Mouse (Mus musculus) lung, embryonic 16.5 days (tissue): Measurements from ENCODE around the gene Prss32. TPM values are rescaled to one million over a fixed set of nuclear protein-coding genes. Genes with fewer than 3 reads are reported as not detected.

Experiments
- ATAC-seq: fragments of 200-750 bp; cut with Nextera tagmentation; 2 replicates; pipeline ENCODE4 v1.8.0; 2017; ENCODE audit warnings: low read depth, mild to moderate bottlenecking, moderate library complexity
- H3K27ac ChIP-seq: fragments of 300-500 bp; sonication (generic); 2 replicates; pipeline ENCODE4 v1.5.1; 2014; ENCODE audit warnings: mild to moderate bottlenecking, control low read depth, low read length
- H3K27me3 ChIP-seq: fragments of 300-500 bp; sonication (generic); 2 replicates; pipeline ENCODE4 v1.6.1; 2014; ENCODE audit warnings: low read depth, low read length, mixed read lengths; ENCODE audit not compliant: control insufficient read depth, insufficient read depth
- H3K36me3 ChIP-seq: fragments of 300-500 bp; sonication (generic); 2 replicates; pipeline ENCODE4 v1.6.1; 2014; ENCODE audit warnings: low read length; ENCODE audit not compliant: control insufficient read depth, insufficient read depth
- H3K4me1 ChIP-seq: fragments of 300-500 bp; sonication (generic); replicated peaks from 2 replicates; pipeline ENCODE4 v1.6.1; 2014; ENCODE audit warnings: low read length, mixed read lengths; ENCODE audit not compliant: control insufficient read depth, insufficient read depth
- H3K4me2 ChIP-seq: fragments of 300-500 bp; sonication (generic); 2 replicates; pipeline ENCODE4 v1.6.1; 2014; ENCODE audit warnings: low read depth, low read length, control low read depth
- H3K4me3 ChIP-seq: fragments of 300-500 bp; sonication (generic); 2 replicates; pipeline ENCODE4 v1.5.1; 2014; ENCODE audit warnings: mild to moderate bottlenecking, low read length, control low read depth
- H3K9ac ChIP-seq: fragments of 300-500 bp; sonication (generic); 2 replicates; pipeline ENCODE4 v1.6.1; 2014; ENCODE audit warnings: low read length, control low read depth
- H3K9me3 ChIP-seq: fragments of 300-500 bp; sonication (generic); 2 replicates; pipeline ENCODE4 v1.6.1; 2016; ENCODE audit warnings: low read length; ENCODE audit not compliant: control insufficient read depth
- WGBS: fragments of 180-500 bp; shearing (Covaris S2); extraction: QIAGEN DNeasy Blood & Tissue Kit; methylation state at CpG from one replicate; pipeline ENCODE4 v1.1.7; 2014; 5-methylcytosine and 5-hydroxymethylcytosine counted together
- polyA plus RNA-seq: library from polyadenylated mRNA; unstranded; fragments of >200 nt; fragmentation: Nextera tagmentation; extraction: Ambion mirVana; gene quantifications from 2 replicates; pipeline ENCODE4 v1.2.1, GENCODE M21; 2015

Gene Prss32
- polyA plus RNA-seq = 0.41 TPM in 1 of 2 replicates, not detected in the other

- H3K27me3 ChIP-seq = no peaks in the 10 kb centered on the region
- no peak within 1 kb of the TSS for H3K4me3 ChIP-seq
- 12% methylated on average over 19 of the region's 19 CpGs for WGBS
- H3K27ac ChIP-seq = no peak within 1 kb of the TSS
- H3K9ac ChIP-seq = no peak within 1 kb of the TSS
- H3K36me3 ChIP-seq = no peaks in the 10 kb centered on the region
- H3K4me2 ChIP-seq = peak within 1 kb of the TSS; percentile 35
- peak; percentile 49; the same call in 1 of the 2 replicates for ATAC-seq
- H3K4me1 ChIP-seq = no peaks in the 10 kb centered on the region
- H3K9me3 ChIP-seq = no peaks in the 10 kb centered on the region
These were observed at the start of gene Prss32, which contains the start of gene Prss41 for GRCm38 (mm10) chr17:23843812-23844273. Gene Prss32 (plus strand): TSS chr17:23843855. Gene Prss41 (minus strand): TSS chr17:23844172.

GRCm38 (mm10) chr17:23795323-23795722 is 48.3 kb upstream of the Prss32 start:
- Histone ChIP-seq H3K4me3 (no peak overlapping the region), H3K9ac (no peak overlapping the region), H3K27ac (no peak overlapping the region), H3K4me1 (peaks cover 6% of the 10 kb centered on the region), H3K9me3 (no peaks in the 10 kb centered on the region), H3K4me2 (no peak overlapping the region), H3K27me3 (no peaks in the 10 kb centered on the region), H3K36me3 (no peaks in the 10 kb centered on the region)
- WGBS = 86% methylated on average over 8 of the region's 8 CpGs
- ATAC-seq = no peak

DNA sequence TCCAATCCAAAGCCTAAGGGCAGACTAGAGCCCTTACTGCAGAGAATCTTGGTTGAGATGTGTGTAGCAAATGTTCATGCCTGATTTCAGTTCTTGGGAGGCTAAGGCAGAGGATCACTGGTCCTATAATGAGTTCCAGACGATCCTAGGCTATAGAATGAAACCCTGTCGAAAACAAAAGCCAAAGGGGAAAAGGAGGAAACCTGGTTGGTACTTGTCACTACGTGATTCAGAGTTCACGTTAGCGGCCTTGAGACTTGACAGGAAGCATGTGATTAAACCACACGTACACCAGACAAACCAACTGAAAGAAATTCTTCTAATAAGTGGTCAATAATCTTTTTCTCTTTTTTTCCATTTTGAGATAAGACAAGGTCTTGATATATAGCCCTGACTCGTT is 46.3 kb upstream of the Prss32 start:
- Histone ChIP-seq H3K9me3 (no peaks in the 10 kb centered on the region), H3K4me2 (no peak overlapping the region), H3K4me3 (no peak overlapping the region), H3K27ac (no peak overlapping the region), H3K36me3 (no peaks in the 10 kb centered on the region), H3K9ac (no peak overlapping the region), H3K4me1 (no peaks in the 10 kb centered on the region), H3K27me3 (no peaks in the 10 kb centered on the region)
- 69% methylated on average over 7 of the region's 7 CpGs for WGBS
- no peak for ATAC-seq

DNA sequence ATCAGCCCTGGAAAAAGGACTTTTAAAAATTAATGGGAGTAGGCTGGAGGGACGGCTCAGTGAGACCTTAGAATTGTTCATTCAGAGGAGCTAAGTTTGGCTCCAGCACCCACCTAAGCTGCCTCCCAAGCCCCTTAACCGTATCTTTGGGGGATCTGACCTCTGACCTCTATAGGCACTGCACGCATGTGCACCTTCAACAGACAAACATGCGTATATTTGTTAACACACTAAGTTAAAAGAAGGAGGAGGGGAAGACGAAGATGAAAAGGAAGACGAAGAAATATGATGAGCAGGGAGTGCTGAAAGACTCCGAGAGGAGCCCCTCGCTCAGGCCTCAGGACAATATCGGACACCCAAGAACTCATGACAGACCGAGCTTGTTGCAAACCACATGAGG is 42.0 kb upstream of the Prss32 start:
- Histone ChIP-seq H3K4me1 (peaks cover 18% of the 10 kb centered on the region), H3K27ac (no peak overlapping the region), H3K9ac (no peak overlapping the region), H3K9me3 (no peaks in the 10 kb centered on the region), H3K27me3 (no peaks in the 10 kb centered on the region), H3K4me2 (no peak overlapping the region), H3K4me3 (no peak overlapping the region), H3K36me3 (no peaks in the 10 kb centered on the region)
- ATAC-seq = no peak
- WGBS = 93% methylated on average over 10 of the region's 10 CpGs

DNA sequence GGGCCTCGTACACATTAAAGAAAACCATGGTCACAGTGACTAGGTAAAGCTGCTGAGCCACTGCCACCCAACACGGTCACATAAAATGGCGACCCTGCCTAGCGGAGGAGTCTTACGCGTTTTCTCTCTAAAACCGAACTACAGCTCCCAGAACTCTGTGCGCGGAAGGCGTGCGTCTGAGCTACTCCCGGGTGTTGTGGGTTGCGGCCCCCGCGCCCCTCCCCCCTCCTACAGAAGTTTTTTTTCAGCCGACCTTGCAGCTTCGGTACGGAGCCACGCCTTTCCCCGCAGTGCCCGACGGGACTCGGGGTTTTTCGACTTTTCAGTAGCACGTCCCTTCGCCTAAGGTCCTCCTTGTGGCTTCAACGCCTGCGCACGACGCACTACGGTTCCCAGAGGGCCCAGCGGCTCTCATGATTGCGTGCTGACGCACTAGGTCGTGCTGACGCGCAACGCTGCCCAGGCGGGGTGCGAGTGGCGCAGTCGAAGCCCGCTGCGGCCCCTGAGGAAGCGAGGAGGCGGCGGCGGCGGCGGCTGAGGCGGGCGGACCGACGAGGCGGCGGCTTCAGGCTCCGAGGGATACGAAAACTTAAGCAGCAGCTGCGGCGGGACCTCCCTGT is 40.8 kb upstream of the Prss32 start:
- H3K9ac ChIP-seq = peak overlapping the region; percentile 97
- H3K36me3 ChIP-seq = peaks cover under 1% of the 10 kb centered on the region; the same call in 1 of the 2 replicates
- WGBS = under 1% methylated on average over 56 of the region's 60 CpGs
- no peaks in the 10 kb centered on the region for H3K27me3 ChIP-seq
- peak overlapping the region; percentile 95 for H3K27ac ChIP-seq
- H3K4me3 ChIP-seq = peak overlapping the region; percentile 94
- peak; percentile 99 for ATAC-seq
- peak overlapping the region; percentile 61 for H3K4me2 ChIP-seq
- no peaks in the 10 kb centered on the region for H3K9me3 ChIP-seq
- peaks cover 23% of the 10 kb centered on the region for H3K4me1 ChIP-seq

- H3K9me3 ChIP-seq = no peaks in the 10 kb centered on the region
- H3K36me3 ChIP-seq = peaks cover 7% of the 10 kb centered on the region
- under 1% methylated on average over 53 of the region's 83 CpGs for WGBS
These were observed 40.2 kb upstream of the Prss32 start for GRCm38 (mm10) chr17:23803366-23804041.

DNA sequence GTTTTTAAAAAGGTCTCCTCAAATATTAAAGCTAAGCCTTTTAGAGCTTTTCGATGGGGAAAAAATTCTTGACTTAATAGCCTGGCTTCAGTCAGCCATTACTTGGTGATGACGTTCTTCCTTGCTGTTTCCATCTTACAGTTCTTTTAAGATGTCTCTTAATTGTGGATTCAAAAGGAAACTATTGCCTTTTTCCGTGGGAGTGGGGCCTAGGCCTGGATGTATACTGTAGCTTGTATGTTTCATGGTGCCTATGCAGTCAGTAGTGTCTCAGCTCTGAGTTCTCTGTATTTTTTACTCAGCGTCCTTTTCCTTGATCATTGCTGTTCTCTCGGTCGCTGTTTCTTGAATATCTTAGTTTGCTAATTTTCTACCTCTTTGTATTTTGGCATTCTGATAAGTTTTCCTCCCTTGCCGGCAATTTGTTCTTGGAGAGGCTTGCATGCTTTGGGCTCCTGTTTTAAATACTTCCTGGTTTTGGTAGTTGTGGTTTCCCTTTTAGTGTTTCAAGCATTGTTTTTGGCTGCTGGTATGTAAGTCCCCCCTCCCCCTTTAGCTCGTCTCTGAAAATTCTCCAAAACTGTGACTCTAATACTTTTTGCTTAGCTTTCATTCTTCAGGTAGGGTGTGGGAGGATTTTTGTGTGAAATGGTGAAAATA is 39.1 kb upstream of the Prss32 start:
- peaks cover 17% of the 10 kb centered on the region for H3K36me3 ChIP-seq
- peak overlapping the region; percentile 94 for H3K4me3 ChIP-seq
- under 1% methylated on average over 8 of the region's 8 CpGs for WGBS
- peak overlapping the region; percentile 97 for H3K9ac ChIP-seq
- H3K4me1 ChIP-seq = peaks cover 23% of the 10 kb centered on the region
- peak overlapping the region; percentile 88 for H3K4me2 ChIP-seq
- no peaks in the 10 kb centered on the region for H3K27me3 ChIP-seq
- ATAC-seq = no peak
- peak overlapping the region; percentile 95 for H3K27ac ChIP-seq
- no peaks in the 10 kb centered on the region for H3K9me3 ChIP-seq

More at GRCm38 (mm10) chr17:23803366-23804041, 40.2 kb upstream of the Prss32 start:
- Histone ChIP-seq H3K9ac (peak overlapping the region; percentile 97), H3K4me3 (peak overlapping the region; percentile 94), H3K27ac (peak overlapping the region; percentile 95), H3K4me1 (peaks cover 23% of the 10 kb centered on the region), H3K27me3 (no peaks in the 10 kb centered on the region), H3K4me2 (peak overlapping the region; percentile 88)
- ATAC-seq = peak; percentile 71

- H3K4me2 ChIP-seq = peak overlapping the region; percentile 38
- peak overlapping the region; percentile 24 for H3K4me3 ChIP-seq
- H3K9me3 ChIP-seq = no peaks in the 10 kb centered on the region
- H3K27me3 ChIP-seq = no peaks in the 10 kb centered on the region
- H3K4me1 ChIP-seq = peaks cover 23% of the 10 kb centered on the region
- peaks cover 31% of the 10 kb centered on the region for H3K36me3 ChIP-seq
- H3K9ac ChIP-seq = no peak overlapping the region
- H3K27ac ChIP-seq = no peak overlapping the region
- WGBS = 61% methylated on average over 25 of the region's 25 CpGs
- no peak for ATAC-seq
These were observed 36.8 kb upstream of the Prss32 start for GRCm38 (mm10) chr17:23806867-23807266.

- Histone ChIP-seq H3K27ac (no peak overlapping the region), H3K9ac (no peak overlapping the region), H3K36me3 (peaks cover 39% of the 10 kb centered on the region), H3K9me3 (no peaks in the 10 kb centered on the region), H3K4me2 (no peak overlapping the region), H3K27me3 (no peaks in the 10 kb centered on the region), H3K4me3 (no peak overlapping the region), H3K4me1 (peaks cover 23% of the 10 kb centered on the region)
- ATAC-seq = no peak
- 87% methylated on average over 3 of the region's 3 CpGs for WGBS
These were observed 35.7 kb upstream of the Prss32 start for GRCm38 (mm10) chr17:23807918-23808317.
